Mouse (Mus musculus): ENCODE data around the gene Gm17416.
A peak's percentile ranks its signal among the peaks of the same experiment; 100 is the strongest.

The Gm17416 gene

GRCm38 (mm10) chr2:152607746-152608145, 38.6 kb downstream of the Gm17416 start:
- DNase-seq: no peak

DNA sequence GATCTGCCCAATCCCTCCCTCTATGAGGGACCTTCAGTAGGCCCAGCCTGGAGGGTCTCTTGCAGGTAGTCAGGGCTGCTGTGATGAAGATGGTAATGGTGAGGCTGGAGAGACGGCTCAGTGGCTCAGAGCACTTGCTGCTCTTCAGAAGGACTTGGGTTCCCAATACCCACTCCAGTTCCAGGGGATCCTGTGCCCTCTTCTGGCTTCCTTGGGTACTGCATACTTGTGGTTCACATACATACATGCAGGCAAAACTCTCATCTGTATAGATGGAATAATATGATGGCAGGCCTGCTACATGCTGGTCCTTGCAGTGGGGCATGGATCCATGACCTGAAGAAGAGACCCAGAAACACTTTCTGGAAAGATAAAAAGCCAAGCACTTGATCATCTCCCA, 39.6 kb downstream of the Gm17416 start:
- no peak for DNase-seq

- DNase-seq: no peak
Measured at GRCm38 (mm10) chr2:152612193-152612592, 43.1 kb downstream of the Gm17416 start.

GRCm38 (mm10) chr2:152615563-152615962, 46.4 kb downstream of the Gm17416 start:
- DNase-seq: peak; percentile 59

GRCm38 (mm10) chr2:152616470-152616869, 47.3 kb downstream of the Gm17416 start:
- DNase-seq: no peak

GRCm38 (mm10) chr2:152617374-152617773, 48.2 kb downstream of the Gm17416 start:
- no peak for DNase-seq
